Mouse (Mus musculus) kidney, postnatal 4 days (tissue): ENCODE results near the gene Vmn2r104.

Experiments
- DNase-seq, 2 experiments: peaks; one replicate each; pipeline ENCODE4 v3.0.0; 2021; ENCODE audit warnings: mixed read lengths in 2 of 2

Gene Vmn2r104

DNA sequence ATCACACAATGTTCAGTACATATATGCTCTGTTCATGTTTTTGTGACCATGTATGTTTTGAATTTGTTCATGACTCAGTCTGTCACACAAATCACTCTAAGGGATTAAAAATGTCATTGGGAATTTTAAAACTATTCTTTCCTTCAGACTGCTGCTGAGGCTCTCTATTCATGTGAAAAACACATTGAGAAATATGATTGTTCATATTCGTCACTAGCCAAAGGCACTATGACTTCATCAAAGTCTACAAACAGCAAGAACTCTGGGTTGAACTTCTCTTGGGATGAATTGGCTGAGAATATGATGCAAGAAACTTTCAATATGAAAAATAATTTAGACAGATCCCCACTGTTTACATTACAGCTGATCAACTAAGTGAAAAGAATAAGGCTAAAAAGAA lies at the start of gene Vmn2r104:
Vmn2r104 (minus strand) TSS at position 101 of the 400 bp plus-strand sequence.
- no peak for DNase-seq

DNA sequence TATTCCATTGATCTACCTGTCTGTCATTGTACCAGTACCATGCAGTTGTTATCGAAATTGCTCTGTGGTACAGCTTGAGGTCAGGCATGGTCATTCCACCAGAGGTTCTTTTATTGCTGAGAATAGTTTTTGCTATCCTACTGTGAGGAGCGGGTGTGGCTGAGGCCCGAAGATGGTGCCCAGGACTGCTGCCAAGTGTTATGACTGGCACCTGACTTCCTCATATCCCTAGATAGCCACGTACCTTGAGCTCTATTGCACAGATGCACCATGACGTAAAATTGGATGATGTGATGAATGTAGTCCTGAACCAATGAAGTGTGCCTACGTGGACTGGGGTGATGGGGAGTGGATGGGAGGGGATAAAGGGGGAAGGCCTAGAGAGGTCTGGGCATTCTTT lies 26.0 kb upstream of the Vmn2r104 start:
- DNase-seq = no peak

DNA sequence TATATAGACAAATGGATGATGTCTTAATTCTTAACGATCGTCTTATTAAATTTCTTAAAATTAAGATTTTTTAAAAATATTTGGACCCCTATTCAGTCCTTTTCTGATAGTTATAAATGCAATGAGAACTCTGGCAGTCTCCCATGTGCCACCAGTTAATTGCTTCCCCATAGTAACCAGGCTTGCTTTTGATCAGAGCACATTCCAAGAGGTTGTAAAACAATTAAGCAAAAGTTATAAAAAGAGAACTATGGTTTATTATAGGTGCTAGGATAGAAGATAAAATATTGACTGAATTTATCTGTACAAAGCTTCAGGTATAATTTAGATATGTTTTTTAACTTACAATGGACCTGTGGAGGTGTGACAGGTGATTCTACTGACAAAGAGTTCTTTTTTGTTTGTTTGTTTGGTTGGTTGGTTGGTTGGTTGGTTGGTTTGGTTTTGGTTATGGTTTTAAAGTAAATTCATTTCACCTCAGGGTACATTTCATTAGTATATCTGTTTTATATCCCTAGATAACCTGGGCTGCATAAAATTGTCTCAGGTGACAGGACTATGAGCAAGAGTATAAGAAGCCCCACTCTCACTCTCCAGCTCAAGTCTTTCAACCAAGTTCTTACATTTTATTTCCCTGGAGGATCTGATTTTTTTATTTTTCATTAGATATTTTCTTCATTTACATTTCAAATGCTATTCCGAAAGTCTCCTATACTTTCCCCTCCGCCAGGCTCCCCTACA lies 23.7 kb upstream of the Vmn2r104 start:
- no peak for DNase-seq
